Mouse (Mus musculus) cortical plate, adult 2 months (tissue): ENCODE results near the gene Ankmy1. TPM values are rescaled to one million over a fixed set of nuclear protein-coding genes. Genes with fewer than 3 reads are reported as not detected.

ENCODE experiments used
- H3K27ac ChIP-seq: fragments of 200-500 bp; 2 replicates; pipeline ENCODE4 v1.5.1; 2012; ENCODE audit warnings: low read length, control low read depth, inconsistent platforms; ENCODE audit not compliant: insufficient read depth
- H3K4me1 ChIP-seq: fragments of 200-500 bp; 2 replicates; pipeline ENCODE4 v1.6.1; 2011; ENCODE audit warnings: low read length; ENCODE audit not compliant: control insufficient read depth, insufficient read depth
- H3K4me3 ChIP-seq: fragments of 200-500 bp; 2 replicates; pipeline ENCODE4 v1.5.1; 2011; ENCODE audit warnings: mild to moderate bottlenecking, low read length, control low read depth; ENCODE audit not compliant: insufficient read depth
- CTCF ChIP-seq: fragments of 200-500 bp; IDR thresholded peaks from 2 replicates; pipeline ENCODE4 v1.5.1; 2011; ENCODE audit warnings: mild to moderate bottlenecking, control low read depth, low read length; ENCODE audit not compliant: insufficient read depth; ENCODE audit errors: extremely low read depth
- POLR2A ChIP-seq: fragments of 200-500 bp; IDR thresholded peaks from 2 replicates; pipeline ENCODE4 v1.6.1; 2011; ENCODE audit warnings: mild to moderate bottlenecking, low read length, control low read depth; ENCODE audit not compliant: insufficient read depth; ENCODE audit errors: extremely low read depth
- polyA plus RNA-seq: library from polyadenylated mRNA; depleted of rRNA; stranded (reverse); fragments of >200 nt; gene quantifications from 2 replicates; pipeline ENCODE4 v1.2.3, GENCODE M21; 2012; rRNA removed

Ankmy1 gene
- polyA plus RNA-seq, 1 experiment = 0.25 TPM

- H3K27ac ChIP-seq = no peak overlapping the region
- TF ChIP-seq CTCF = no peak
- no peak for TF ChIP-seq POLR2A
- no peak overlapping the region for H3K4me3 ChIP-seq
- H3K4me1 ChIP-seq = peaks cover 3% of the 10 kb centered on the region; the same call in 1 of the 2 replicates
Observed at GRCm38 (mm10) chr1:92837931-92838833, 64.5 kb downstream of the Ankmy1 start.

- peak overlapping the region; percentile 77; the same call in 1 of the 2 replicates for H3K4me3 ChIP-seq
- TF ChIP-seq POLR2A (no peak), CTCF (peak; percentile 64)
- peaks cover 3% of the 10 kb centered on the region; the same call in 1 of the 2 replicates for H3K4me1 ChIP-seq
- H3K27ac ChIP-seq = no peak overlapping the region
Observed at GRCm38 (mm10) chr1:92833987-92834706, 68.6 kb downstream of the Ankmy1 start.

- H3K4me1 ChIP-seq = peaks cover 3% of the 10 kb centered on the region; the same call in 1 of the 2 replicates
- H3K27ac ChIP-seq = peak overlapping the region; percentile 83; the same call in 1 of the 2 replicates
- no peak for TF ChIP-seq CTCF
- TF ChIP-seq POLR2A = no peak
- H3K4me3 ChIP-seq = peak overlapping the region; percentile 77
Observed at GRCm38 (mm10) chr1:92832011-92833010, 70.4 kb downstream of the Ankmy1 start.

GRCm38 (mm10) chr1:92831188-92832001, 71.3 kb downstream of the Ankmy1 start, which contains the start of gene Gpc1:
TSS of gene Gpc1 (plus strand) at chr1:92831645.
- no peak for TF ChIP-seq CTCF
- TF ChIP-seq POLR2A = peak; percentile 87
- H3K4me1 ChIP-seq = peaks cover 3% of the 10 kb centered on the region; the same call in 1 of the 2 replicates
- H3K4me3 ChIP-seq = peak within 1 kb of the TSS; percentile 77

GRCm38 (mm10) chr1:92830626-92831187, 72.0 kb downstream of the Ankmy1 start:
- no peak for TF ChIP-seq POLR2A
- no peak for TF ChIP-seq CTCF
- Histone ChIP-seq H3K4me1 (peaks cover 3% of the 10 kb centered on the region; the same call in 1 of the 2 replicates), H3K27ac (no peak overlapping the region), H3K4me3 (peak overlapping the region; percentile 77)

More at GRCm38 (mm10) chr1:92831188-92832001, 71.3 kb downstream of the Ankmy1 start, which contains the start of gene Gpc1:
- peak within 1 kb of the TSS; percentile 83; the same call in 1 of the 2 replicates for H3K27ac ChIP-seq

GRCm38 (mm10) chr1:92815756-92816294, 86.9 kb downstream of the Ankmy1 start:
- Histone ChIP-seq H3K4me1 (no peaks in the 10 kb centered on the region), H3K4me3 (no peak overlapping the region), H3K27ac (no peak overlapping the region)
- TF ChIP-seq CTCF (no peak), POLR2A (no peak)

GRCm38 (mm10) chr1:92815100-92815499, 87.6 kb downstream of the Ankmy1 start:
- no peak overlapping the region for H3K4me3 ChIP-seq
- TF ChIP-seq POLR2A (no peak), CTCF (no peak)
- H3K27ac ChIP-seq = no peak overlapping the region
- H3K4me1 ChIP-seq = no peaks in the 10 kb centered on the region

- no peaks in the 10 kb centered on the region for H3K4me1 ChIP-seq
- H3K27ac ChIP-seq = no peak overlapping the region
- no peak overlapping the region for H3K4me3 ChIP-seq
- TF ChIP-seq POLR2A (no peak), CTCF (no peak)
Observed at GRCm38 (mm10) chr1:92814319-92814718, 88.4 kb downstream of the Ankmy1 start.

Other genes with a start within 250 kb of the Ankmy1 start
- 49.5 and 58.9 TPM in 2 replicates for gene Gpc1, start 71.3 kb downstream of the Ankmy1 start, polyA plus RNA-seq
- 52.9 and 55.3 TPM in 2 replicates for gene Dusp28, start 4.1 kb upstream of the Ankmy1 start, polyA plus RNA-seq
- gene Rnpepl1, start 7.9 kb upstream of the Ankmy1 start, polyA plus RNA-seq = 38.5 and 41.1 TPM in 2 replicates
- gene Capn10, start 31.5 kb upstream of the Ankmy1 start, polyA plus RNA-seq = 40.0 and 42.0 TPM in 2 replicates
- 0.21 and 0.26 TPM in 2 replicates for gene Gpr35, start 48.0 kb upstream of the Ankmy1 start, polyA plus RNA-seq
- not detected in 2 replicates for gene Aqp12, start 103.4 kb upstream of the Ankmy1 start, polyA plus RNA-seq
- gene Kif1a, start 199.0 kb upstream of the Ankmy1 start, polyA plus RNA-seq = 349 and 356 TPM in 2 replicates
- not detected in 2 replicates for gene Agxt, start 232.3 kb upstream of the Ankmy1 start, polyA plus RNA-seq